Mouse (Mus musculus) brain, embryonic 14.5 days (tissue): Measurements from ENCODE around the gene Alk.

ENCODE experiments used
- CTCF ChIP-seq: fragments of 200-500 bp; IDR thresholded peaks from 2 replicates; pipeline ENCODE4 v1.5.1; 2012; ENCODE audit warnings: inconsistent platforms, mild to moderate bottlenecking, moderate library complexity, borderline replicate concordance; ENCODE audit not compliant: insufficient read depth, insufficient read length; ENCODE audit errors: extremely low read depth
- POLR2A ChIP-seq: fragments of 200-500 bp; IDR thresholded peaks from 2 replicates; pipeline ENCODE4 v1.6.1; 2012; ENCODE audit warnings: mild to moderate bottlenecking, inconsistent platforms, borderline replicate concordance; ENCODE audit not compliant: poor library complexity, insufficient read depth, insufficient read length, severe bottlenecking; ENCODE audit errors: extremely low read depth

DNA sequence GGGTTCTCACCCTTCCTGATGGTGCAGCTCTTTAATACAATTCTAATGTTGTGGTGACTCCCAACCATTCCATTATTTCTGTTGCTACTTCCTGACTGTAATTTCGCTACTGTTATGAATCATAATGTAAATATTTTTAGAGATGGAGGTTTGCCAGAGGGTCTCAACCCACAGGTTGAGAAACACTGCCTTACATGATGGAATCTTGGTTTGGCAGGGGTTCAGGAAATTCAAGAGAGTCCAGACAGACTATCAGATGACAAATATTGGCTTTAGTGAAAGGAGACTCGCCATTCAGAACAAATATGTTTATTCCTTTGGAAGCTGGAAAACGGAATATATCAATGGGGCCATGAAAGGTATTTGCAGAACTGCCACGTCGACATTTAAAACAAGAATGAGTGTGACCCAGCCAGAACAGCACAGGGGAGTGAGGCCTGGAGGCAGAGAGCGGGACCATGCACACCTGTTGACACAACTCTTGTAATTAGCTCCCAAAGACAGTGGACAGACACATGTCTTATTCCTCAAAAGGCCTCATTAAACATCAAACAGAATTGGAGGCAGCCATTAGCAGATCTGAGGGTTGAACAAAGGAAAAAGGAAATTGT, 44.3 kb upstream of the Alk start:
- TF ChIP-seq CTCF (no peak), POLR2A (no peak)
